Mouse (Mus musculus) heart, adult 2 months (tissue): ENCODE results near the gene Flot2.

Experiments
- CTCF ChIP-seq: fragments of 200-600 bp; IDR thresholded peaks from 2 replicates; pipeline ENCODE4 v1.8.1; 2022; ENCODE audit warnings: antibody characterized with exemption, mild to moderate bottlenecking, moderate library complexity
- POLR2A ChIP-seq: fragments of 200-500 bp; IDR thresholded peaks from 2 replicates; pipeline ENCODE4 v1.6.1; 2011; ENCODE audit warnings: mild to moderate bottlenecking, low read depth, low read length, control low read depth; ENCODE audit not compliant: insufficient read depth

DNA sequence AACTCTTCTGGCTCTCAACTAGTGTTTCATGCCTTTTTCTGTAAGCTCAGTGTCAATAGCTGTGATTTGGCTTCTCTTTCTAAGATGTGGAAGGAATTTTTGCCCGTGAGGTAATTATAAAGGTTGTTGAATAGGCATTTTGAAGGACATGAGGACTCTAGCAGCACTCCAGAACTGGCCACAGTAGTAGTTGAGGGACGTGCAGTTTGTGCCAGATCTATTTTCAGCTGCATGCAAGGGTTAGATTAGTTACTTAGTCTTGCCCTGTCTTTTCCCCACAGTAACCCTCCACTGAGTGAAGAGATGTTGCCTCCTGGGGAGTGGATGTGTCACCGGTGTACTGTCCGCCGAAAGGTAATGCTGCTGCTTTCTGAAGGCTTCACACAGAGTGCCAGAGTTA, 31.3 kb upstream of the Flot2 start:
- TF ChIP-seq CTCF (no peak), POLR2A (0 out of 2 replicates have a peak, but pooled peaks have one; percentile 23)
